Mouse (Mus musculus): ENCODE data around the gene Slc25a16.
A peak's percentile ranks its signal among the peaks of the same experiment; 100 is the strongest.

Slc25a16 gene

GRCm38 (mm10) chr10:62919925-62920765 lies at the start of gene Slc25a16:
Gene Slc25a16, plus strand, starts transcription at chr10:62920633.
- DNase-seq, result peak; percentile 93

GRCm38 (mm10) chr10:62874828-62875227 lies 45.6 kb upstream of the Slc25a16 start:
- DNase-seq, result no peak

- DNase-seq, result no peak
Measured at GRCm38 (mm10) chr10:62875565-62875964, 44.9 kb upstream of the Slc25a16 start.

GRCm38 (mm10) chr10:62878056-62878455 lies 42.4 kb upstream of the Slc25a16 start:
- DNase-seq, result no peak

- peak; percentile 61 for DNase-seq
Measured at GRCm38 (mm10) chr10:62881211-62881610, 39.2 kb upstream of the Slc25a16 start.

- DNase-seq, result peak; percentile 19
Measured at GRCm38 (mm10) chr10:62883933-62884372, 36.5 kb upstream of the Slc25a16 start.

GRCm38 (mm10) chr10:62884517-62884916 lies 35.9 kb upstream of the Slc25a16 start:
- no peak for DNase-seq

GRCm38 (mm10) chr10:62885460-62885859 lies 35.0 kb upstream of the Slc25a16 start:
- DNase-seq, result no peak

GRCm38 (mm10) chr10:62885969-62886798 lies 34.2 kb upstream of the Slc25a16 start:
- peak; percentile 5 for DNase-seq

GRCm38 (mm10) chr10:62886799-62887591 lies 33.4 kb upstream of the Slc25a16 start:
- peak; percentile 28 for DNase-seq

- DNase-seq, result no peak
Measured at GRCm38 (mm10) chr10:62891025-62891424, 29.4 kb upstream of the Slc25a16 start.

GRCm38 (mm10) chr10:62892549-62893232 lies 27.7 kb upstream of the Slc25a16 start:
- no peak for DNase-seq

- no peak for DNase-seq
Measured at GRCm38 (mm10) chr10:62893356-62893884, 27.0 kb upstream of the Slc25a16 start.

GRCm38 (mm10) chr10:62894447-62894846 lies 26.0 kb upstream of the Slc25a16 start:
- DNase-seq, result no peak

GRCm38 (mm10) chr10:62895386-62895785 lies 25.0 kb upstream of the Slc25a16 start:
- no peak for DNase-seq

- no peak for DNase-seq
Measured at GRCm38 (mm10) chr10:62896035-62896434, 24.4 kb upstream of the Slc25a16 start.

- DNase-seq, result no peak
Measured at GRCm38 (mm10) chr10:62896774-62897173, 23.7 kb upstream of the Slc25a16 start.

GRCm38 (mm10) chr10:62897437-62897836 lies 23.0 kb upstream of the Slc25a16 start:
- DNase-seq, result no peak

GRCm38 (mm10) chr10:62898061-62898460 lies 22.4 kb upstream of the Slc25a16 start:
- no peak for DNase-seq

- DNase-seq, result no peak
Measured at GRCm38 (mm10) chr10:62900144-62900543, 20.3 kb upstream of the Slc25a16 start.

- no peak for DNase-seq
Measured at GRCm38 (mm10) chr10:62901826-62902225, 18.6 kb upstream of the Slc25a16 start.

GRCm38 (mm10) chr10:62902829-62903228 lies 17.6 kb upstream of the Slc25a16 start:
- DNase-seq, result no peak
